Mouse (Mus musculus): ENCODE data around the gene Frmd4b. TPM values are rescaled to one million over a fixed set of nuclear protein-coding genes. Genes with fewer than 3 reads are reported as not detected.
A peak's percentile ranks its signal among the peaks of the same experiment; 100 is the strongest.

The Frmd4b gene
- total RNA-seq, 2 experiments from 2014 or later = 20.3 to 20.7 TPM

DNA sequence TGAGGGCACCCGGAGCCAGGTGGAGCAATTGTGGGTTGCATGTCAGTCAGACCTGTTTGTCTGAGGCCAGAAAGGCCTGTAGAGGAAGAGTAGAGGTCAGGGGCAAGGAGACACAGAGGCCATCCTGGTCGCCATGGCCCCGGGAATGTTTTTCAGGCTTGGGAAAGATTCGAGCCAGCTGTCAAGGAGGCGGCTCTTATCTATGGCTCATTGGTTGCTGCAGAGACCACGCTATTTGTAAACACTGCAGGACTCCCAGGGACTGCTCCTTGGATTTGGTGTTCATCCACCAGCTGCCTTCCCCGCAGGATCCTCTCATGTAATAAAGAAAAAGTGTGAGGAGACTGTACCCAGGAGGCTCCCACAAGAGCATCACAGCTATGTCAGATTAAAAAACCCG, 34.6 kb downstream of the Frmd4b start:
- intact Hi-C loops (cut with DNase I) = no loop called here
- DNase-seq (ENCODE audit: extremely low spot score in 1 of 2, low spot score in 2 of 2) = no peak

- no peak for DNase-seq (ENCODE audit: extremely low spot score in 1 of 2, low spot score in 2 of 2)
- intact Hi-C loops (cut with DNase I) = no loop called here
These were observed 35.4 kb downstream of the Frmd4b start for GRCm38 (mm10) chr6:97581941-97582340.

GRCm38 (mm10) chr6:97580479-97581030, 36.8 kb downstream of the Frmd4b start:
- DNase-seq (ENCODE audit: extremely low spot score in 1 of 2, low spot score in 2 of 2) = no peak
- intact Hi-C loops (cut with DNase I) = no loop called here

DNA sequence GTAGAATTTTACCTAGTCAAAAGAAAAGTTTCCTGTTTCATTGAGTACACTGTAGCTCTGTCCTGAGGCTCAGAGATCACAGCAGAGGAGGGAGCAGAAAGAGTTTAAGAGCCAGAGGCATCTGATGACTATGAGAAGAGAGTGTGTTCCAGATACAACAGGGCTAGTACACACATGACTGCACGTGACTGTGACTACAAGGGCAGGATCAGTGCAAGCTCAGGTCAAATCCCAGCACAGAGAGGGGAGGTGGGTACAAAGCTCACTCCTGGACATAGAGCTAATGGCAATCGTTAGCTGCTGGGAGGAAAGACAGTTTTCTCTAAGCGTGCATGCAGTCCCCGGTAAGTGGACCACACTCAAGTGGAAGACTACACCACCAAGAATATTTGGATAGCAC, 37.6 kb downstream of the Frmd4b start:
- intact Hi-C loops (cut with DNase I) = no loop called here

DNA sequence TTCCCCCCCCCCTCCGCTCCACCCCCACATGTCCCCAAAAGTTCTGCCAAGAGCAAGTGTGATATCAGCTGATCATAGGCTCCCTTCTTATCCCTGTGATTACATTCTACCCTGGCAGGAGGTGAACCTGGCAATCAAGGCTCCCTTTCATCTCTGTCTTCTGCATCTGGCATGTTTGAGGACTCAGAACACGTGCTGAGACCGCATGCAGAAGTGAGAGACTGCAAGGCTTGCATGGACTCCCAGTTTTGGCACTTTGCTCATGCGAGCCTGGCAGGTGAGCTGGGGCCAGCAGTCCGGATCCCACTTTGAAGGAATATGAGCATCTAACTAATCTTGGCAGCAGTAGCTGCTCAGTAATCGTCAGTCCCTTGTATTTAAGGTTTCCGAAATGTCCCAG, 39.1 kb downstream of the Frmd4b start:
- no peak for DNase-seq (ENCODE audit: extremely low spot score in 1 of 2, low spot score in 2 of 2)
- intact Hi-C loops (cut with DNase I) = no loop called here

More for the DNA sequence above, 37.6 kb downstream of the Frmd4b start:
- no peak for DNase-seq (ENCODE audit: extremely low spot score in 1 of 2, low spot score in 2 of 2)

GRCm38 (mm10) chr6:97577349-97577748, 40.0 kb downstream of the Frmd4b start:
- no peak for DNase-seq (ENCODE audit: extremely low spot score in 1 of 2, low spot score in 2 of 2)
- intact Hi-C loops (cut with DNase I) = no loop called here

- no peak for DNase-seq (ENCODE audit: extremely low spot score in 1 of 2, low spot score in 2 of 2)
- intact Hi-C loops (cut with DNase I) = no loop called here
These were observed 40.6 kb downstream of the Frmd4b start for GRCm38 (mm10) chr6:97576565-97577346.

- intact Hi-C loops (cut with DNase I) = no loop called here
- DNase-seq (ENCODE audit: extremely low spot score in 1 of 2, low spot score in 2 of 2) = no peak
These were observed 41.2 kb downstream of the Frmd4b start for GRCm38 (mm10) chr6:97576096-97576495.

DNA sequence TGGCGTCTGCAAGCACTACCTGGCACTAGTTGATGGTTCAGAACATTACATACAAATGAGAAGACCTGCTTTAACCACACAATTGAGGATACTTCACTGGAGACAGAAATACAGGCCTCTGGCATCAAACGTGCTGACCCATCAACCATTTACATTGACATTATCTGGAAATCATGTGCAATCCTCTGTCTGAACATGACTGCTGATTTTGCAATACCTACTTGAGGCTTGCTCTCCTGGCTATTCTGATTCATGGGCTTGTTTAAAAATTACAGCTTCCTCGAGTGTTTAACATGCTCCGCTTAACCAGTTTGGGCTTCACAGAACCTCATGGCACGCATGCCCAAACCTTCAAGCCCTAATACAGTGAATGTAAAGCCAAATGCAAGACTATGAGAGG, 42.4 kb downstream of the Frmd4b start:
- DNase-seq (ENCODE audit: extremely low spot score in 1 of 2, low spot score in 2 of 2) = no peak
- intact Hi-C loops (cut with DNase I) = no loop called here

DNA sequence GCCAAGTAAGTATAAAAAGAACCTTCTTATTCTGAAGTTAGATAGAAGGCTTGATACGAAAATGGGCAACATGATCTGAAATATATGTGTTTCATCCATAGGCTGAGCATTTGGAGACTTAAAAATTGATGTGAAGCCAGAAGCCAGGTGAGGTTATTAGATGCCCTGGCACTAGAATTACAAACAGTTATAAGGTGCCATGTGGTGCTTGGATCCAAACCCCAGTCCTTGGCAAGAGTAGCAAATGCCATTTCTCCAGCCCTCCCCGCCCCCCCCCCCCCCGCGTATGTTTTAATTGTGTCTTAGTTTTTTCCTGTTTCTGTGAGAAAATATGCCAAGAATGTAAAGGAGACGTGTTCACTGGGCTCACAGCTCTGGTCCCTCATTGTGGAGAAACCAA, 45.1 kb downstream of the Frmd4b start:
- no peak for DNase-seq (ENCODE audit: extremely low spot score in 1 of 2, low spot score in 2 of 2)
- intact Hi-C loops (cut with DNase I) = no loop called here

DNA sequence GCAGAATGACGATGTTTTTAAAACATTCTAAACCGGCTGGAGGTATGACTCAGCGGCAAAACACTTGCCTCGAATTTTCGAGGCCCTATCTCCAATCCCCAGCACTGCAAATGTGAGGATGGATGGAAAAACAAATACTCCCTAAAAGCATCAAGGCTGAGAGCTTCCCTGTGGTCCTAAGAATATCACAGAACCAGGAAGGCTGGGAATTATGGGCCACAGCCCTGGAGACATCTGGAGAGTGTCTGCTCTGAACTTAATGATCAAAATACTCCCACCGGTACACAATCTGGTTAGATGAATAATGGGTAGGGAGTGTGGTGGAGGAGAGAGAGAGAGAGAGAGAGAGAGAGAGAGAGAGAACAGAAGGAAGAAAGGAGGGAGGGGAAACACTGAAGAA, 48.8 kb downstream of the Frmd4b start:
- DNase-seq (ENCODE audit: extremely low spot score in 1 of 2, low spot score in 2 of 2) = no peak
- intact Hi-C loops (cut with DNase I) = no loop called here

DNA sequence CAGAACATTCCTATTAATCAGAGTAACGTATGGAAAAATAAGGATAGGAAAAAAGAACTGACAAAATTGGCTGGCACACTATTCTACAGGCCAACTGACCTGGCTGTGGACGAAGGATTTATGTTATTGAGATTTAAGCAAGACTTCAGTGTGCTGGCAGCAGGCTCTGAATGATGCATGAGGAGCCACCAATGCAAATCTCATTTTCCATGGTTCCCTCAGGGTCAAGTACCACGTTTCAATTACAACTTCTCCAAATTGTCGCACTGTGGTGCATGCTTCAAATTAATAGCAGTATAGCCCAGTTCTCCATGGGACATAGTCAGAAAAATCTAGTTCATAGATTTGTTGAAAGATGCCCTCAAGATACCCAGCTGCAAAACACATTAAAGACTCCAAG, 50.6 kb downstream of the Frmd4b start:
- intact Hi-C loops (cut with DNase I) = no loop called here

DNA sequence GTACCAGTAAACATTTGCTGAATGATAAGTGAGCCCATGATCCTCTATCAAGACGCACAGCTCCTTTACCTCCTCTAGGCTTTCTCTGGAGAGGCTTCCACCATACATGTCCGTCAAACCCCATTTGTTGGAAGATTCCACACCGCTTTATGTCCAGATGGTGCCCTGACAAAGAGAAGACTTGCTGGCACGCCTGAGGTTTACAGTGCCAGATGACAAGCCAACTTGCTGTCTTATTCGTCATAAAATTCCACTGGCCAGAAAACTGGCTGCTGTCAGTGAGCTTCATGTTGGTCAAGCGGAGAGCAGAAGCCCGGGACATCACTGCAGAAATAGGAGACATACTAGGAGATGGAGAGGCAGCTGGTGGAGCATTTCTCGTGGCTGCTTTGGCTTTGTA, 60.2 kb downstream of the Frmd4b start:
- no peak for DNase-seq (ENCODE audit: extremely low spot score in 1 of 2, low spot score in 2 of 2)

More for the DNA sequence above, 50.6 kb downstream of the Frmd4b start:
- no peak for DNase-seq (ENCODE audit: extremely low spot score in 1 of 2, low spot score in 2 of 2)

DNA sequence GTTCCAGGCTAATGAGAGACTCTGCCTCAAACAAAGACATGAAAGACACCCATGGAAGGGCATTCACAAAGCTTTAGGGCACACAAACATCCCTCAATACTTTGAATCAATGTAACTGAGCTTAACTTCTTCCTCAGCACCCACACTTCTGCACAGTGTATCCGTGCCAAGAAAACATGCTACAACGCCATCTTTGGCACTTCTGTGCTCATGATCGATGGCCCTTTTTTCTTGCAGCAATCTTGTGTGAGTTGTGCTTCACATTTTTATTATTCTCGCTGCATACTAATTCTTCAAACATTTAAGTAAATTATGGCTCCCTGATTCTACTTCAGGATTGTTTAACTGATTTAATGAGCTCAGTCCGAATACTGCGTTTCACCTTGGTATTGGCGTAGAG, 61.7 kb downstream of the Frmd4b start:
- intact Hi-C loops (cut with DNase I) = no loop called here
- DNase-seq (ENCODE audit: extremely low spot score in 1 of 2, low spot score in 2 of 2) = no peak

More for the DNA sequence above, 60.2 kb downstream of the Frmd4b start:
- intact Hi-C loops (cut with DNase I) = no loop called here

GRCm38 (mm10) chr6:97553431-97553830, 63.9 kb downstream of the Frmd4b start:
- no peak for DNase-seq (ENCODE audit: extremely low spot score in 1 of 2, low spot score in 2 of 2)
- intact Hi-C loops (cut with DNase I) = no loop called here

- intact Hi-C loops (cut with DNase I) = no loop called here
- no peak for DNase-seq (ENCODE audit: extremely low spot score in 1 of 2, low spot score in 2 of 2)
These were observed 64.8 kb downstream of the Frmd4b start for GRCm38 (mm10) chr6:97552573-97552972.

- DNase-seq (ENCODE audit: extremely low spot score in 1 of 2, low spot score in 2 of 2) = no peak
- intact Hi-C loops (cut with DNase I) = no loop called here
These were observed 65.5 kb downstream of the Frmd4b start for GRCm38 (mm10) chr6:97551884-97552283.

GRCm38 (mm10) chr6:97551161-97551560, 66.2 kb downstream of the Frmd4b start:
- intact Hi-C loops (cut with DNase I) = no loop called here
- no peak for DNase-seq (ENCODE audit: extremely low spot score in 1 of 2, low spot score in 2 of 2)

- intact Hi-C loops (cut with DNase I) = no loop called here
These were observed 76.9 kb downstream of the Frmd4b start for GRCm38 (mm10) chr6:97540458-97540857.

DNA sequence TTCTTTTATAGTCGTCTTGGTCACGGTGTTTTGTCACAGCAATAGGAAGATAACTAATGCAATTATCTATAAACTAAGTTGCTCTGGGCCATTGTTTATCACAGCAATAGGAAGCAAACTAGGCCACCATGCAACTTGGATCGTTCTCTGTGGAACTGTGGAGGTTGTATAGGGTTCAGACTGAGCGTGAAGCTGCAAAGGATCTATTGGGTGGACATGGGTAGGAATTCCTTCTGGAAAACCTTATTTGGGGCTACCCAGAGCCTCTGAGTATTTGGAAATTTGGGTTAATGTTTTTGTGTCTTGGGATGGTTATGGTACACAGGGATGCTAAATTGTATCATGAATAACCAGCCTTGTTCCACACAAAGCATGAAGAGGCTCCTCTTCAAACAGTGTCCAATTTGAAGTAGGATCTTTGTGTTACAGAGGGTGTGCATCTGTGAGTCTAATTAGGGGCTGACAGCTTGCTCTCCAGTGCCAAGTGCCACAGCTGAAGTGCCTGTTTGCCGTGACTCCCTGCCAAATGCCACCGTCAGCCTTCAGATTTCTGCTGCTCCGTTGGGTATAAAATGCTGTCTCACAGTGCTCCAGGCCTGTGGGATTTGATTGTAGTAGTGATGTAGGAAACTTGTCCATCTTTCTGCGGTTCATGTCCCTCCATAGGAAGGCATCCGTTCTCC, 81.4 kb downstream of the Frmd4b start:
- DNase-seq (ENCODE audit: extremely low spot score in 1 of 2, low spot score in 2 of 2) = peak; percentile 39 to 51
- intact Hi-C loops (cut with DNase I) = no loop called here

More at GRCm38 (mm10) chr6:97540458-97540857, 76.9 kb downstream of the Frmd4b start:
- no peak for DNase-seq (ENCODE audit: extremely low spot score in 1 of 2, low spot score in 2 of 2)
